Mouse (Mus musculus): ENCODE measurements at regions not wholly inside any gene's neighbourhood (a gene's known extent, or its start where the extent isn't known, plus 50 kb on each side); places are given as distances from the start of the nearest gene placed in this dataset.
A peak's percentile ranks its signal among the peaks of the same experiment; 100 is the strongest.

DNA sequence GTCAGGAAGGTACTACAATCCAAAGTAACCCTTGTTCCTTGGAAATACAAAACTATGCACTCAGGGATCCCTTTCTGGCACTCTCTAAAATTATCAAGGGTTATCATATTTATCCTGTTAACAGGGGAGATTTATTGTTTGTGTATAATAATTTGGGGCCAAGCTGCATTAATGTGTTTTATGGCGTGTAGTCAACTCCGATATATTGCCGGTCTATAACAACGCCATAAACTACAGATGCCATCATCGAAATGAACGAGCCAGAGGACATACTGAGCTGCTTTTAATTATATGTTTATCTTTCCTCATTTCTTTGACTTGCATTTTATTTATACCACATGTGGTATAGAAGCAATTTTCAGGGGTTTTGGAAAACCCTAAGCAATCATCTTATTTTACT, 147.2 kb downstream of the Nr2f2 start:
- H3K27me3 ChIP-seq: no peaks in the 10 kb centered on the region
- in situ Hi-C loops (cut with MboI; ENCODE audit: low pct_unique_long_range_greater_than_20kb): no loop called here
- ChIA-PET POLR2A (no interaction called here), CTCF (interaction anchor here (1.4 kb wide), 1 partner anchor 10 kb away, joined by 3 read pairs; no protein-coding TSS in a partner anchor)
- DNase-seq (ENCODE audit: low read depth, low spot score) (no peak), ATAC-seq (no peak)
- no peak for TF ChIP-seq CTCF (IDR thresholded peaks at IDR 0.05)

DNA sequence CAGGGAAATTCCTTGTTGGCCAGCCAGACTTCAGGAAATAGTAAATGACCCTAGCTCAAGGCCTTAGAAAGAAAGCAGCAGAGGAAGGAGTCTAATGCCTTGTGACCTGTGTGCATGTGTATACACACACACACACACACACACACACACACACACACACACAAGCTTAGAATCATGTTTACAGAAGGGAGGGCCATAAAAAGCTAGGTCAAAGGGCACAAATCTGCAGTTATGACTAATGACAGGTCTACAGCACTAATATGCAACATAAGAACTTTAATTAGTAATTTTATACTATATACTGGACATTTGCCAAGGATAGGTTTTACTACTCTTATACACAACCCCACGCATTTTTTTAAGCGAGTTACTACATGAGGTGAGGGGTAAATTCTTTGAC, 149.4 kb downstream of the Nr2f2 start:
- CTCF ChIA-PET: no interaction called here
- no peak for ATAC-seq
- in situ Hi-C loops (cut with MboI; ENCODE audit: low pct_unique_long_range_greater_than_20kb): no loop called here
- TF ChIP-seq CTCF (IDR thresholded peaks at IDR 0.05): no peak
- DNase-seq (ENCODE audit: low read depth, low spot score): no peak
- POLR2A ChIA-PET: no interaction called here
- no peaks in the 10 kb centered on the region for H3K27me3 ChIP-seq

- ChIA-PET POLR2A (no interaction called here), CTCF (interaction anchor here (1.1 kb wide), 1 partner anchor 8 kb away, joined by 3 read pairs; no protein-coding TSS in a partner anchor)
- DNase-seq (ENCODE audit: low read depth, low spot score): no peak
- H3K27me3 ChIP-seq: no peaks in the 10 kb centered on the region
- TF ChIP-seq CTCF (IDR thresholded peaks at IDR 0.05): no peak
- in situ Hi-C loops (cut with MboI; ENCODE audit: low pct_unique_long_range_greater_than_20kb): no loop called here
- peak; percentile 67 for ATAC-seq
Observed at GRCm38 (mm10) chr7:70213970-70214520, 152.5 kb downstream of the Nr2f2 start.

DNA sequence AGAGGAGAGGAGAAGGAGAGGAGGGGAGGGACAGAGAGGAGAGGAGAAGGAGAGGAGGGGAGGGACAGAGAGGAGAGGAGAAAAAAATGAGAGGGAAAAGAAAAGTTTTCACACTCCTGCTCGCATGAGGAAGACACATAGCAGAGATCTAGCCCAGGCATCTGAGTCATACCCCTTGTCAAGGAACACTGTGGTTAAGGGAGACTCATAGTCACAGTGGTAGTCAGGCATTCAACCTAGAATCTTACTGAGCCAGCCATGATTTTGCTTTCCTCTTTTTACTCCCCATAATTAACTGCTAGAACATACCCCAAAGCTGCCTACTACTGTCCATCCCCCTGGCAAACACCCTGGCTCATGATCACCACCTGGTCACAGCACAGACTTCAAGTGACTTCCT, 160.6 kb downstream of the Nr2f2 start:
- ChIA-PET CTCF (no interaction called here), POLR2A (no interaction called here)
- no peaks in the 10 kb centered on the region for H3K27me3 ChIP-seq
- ATAC-seq: peak; percentile 98
- in situ Hi-C loops (cut with MboI; ENCODE audit: low pct_unique_long_range_greater_than_20kb): no loop called here
- no peak for TF ChIP-seq CTCF (IDR thresholded peaks at IDR 0.05)
- peak; percentile 20 for DNase-seq (ENCODE audit: low read depth, low spot score)

- ATAC-seq: no peak
- no peak for TF ChIP-seq CTCF (IDR thresholded peaks at IDR 0.05)
- ChIA-PET CTCF (no interaction called here), POLR2A (no interaction called here)
- no peaks in the 10 kb centered on the region for H3K27me3 ChIP-seq
- no peak for DNase-seq (ENCODE audit: low read depth, low spot score)
- in situ Hi-C loops (cut with MboI; ENCODE audit: low pct_unique_long_range_greater_than_20kb): no loop called here
Observed at GRCm38 (mm10) chr7:70200188-70200587, 166.3 kb downstream of the Nr2f2 start.

DNA sequence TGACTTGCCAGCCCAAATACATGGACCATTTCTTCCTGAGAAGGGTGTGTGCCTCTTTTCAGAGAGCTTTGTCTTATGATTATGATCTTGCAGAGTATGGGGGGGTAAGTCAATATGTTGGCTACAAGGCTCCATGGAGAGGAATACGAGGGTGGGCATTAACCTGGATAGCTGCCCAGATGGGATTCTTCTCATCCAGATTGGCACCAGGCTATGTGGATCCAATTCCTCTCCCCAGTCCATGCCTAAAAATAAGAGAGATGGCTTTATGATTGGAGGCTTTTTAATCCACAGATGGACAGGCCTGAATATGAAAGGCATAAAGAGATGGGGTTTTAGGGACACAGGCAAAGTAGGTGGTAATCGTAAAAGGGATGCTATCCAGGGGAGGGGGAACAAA, 187.6 kb downstream of the Nr2f2 start:
- no peak for TF ChIP-seq CTCF (IDR thresholded peaks at IDR 0.05)
- in situ Hi-C loops (cut with MboI; ENCODE audit: low pct_unique_long_range_greater_than_20kb): no loop called here
- ATAC-seq (no peak), DNase-seq (ENCODE audit: low read depth, low spot score) (no peak)
- ChIA-PET POLR2A (no interaction called here), CTCF (no interaction called here)
- H3K27me3 ChIP-seq: no peaks in the 10 kb centered on the region

- ATAC-seq: no peak
- no peak for TF ChIP-seq CTCF (IDR thresholded peaks at IDR 0.05)
- no peaks in the 10 kb centered on the region for H3K27me3 ChIP-seq
- DNase-seq (ENCODE audit: low read depth, low spot score): no peak
- POLR2A ChIA-PET: no interaction called here
- in situ Hi-C loops (cut with MboI; ENCODE audit: low pct_unique_long_range_greater_than_20kb): no loop called here
- CTCF ChIA-PET: interaction anchor here (1.0 kb wide), 1 partner anchor 11 kb away, joined by 5 read pairs; no protein-coding TSS in a partner anchor
Observed at GRCm38 (mm10) chr7:70178006-70178405, 188.5 kb downstream of the Nr2f2 start.

DNA sequence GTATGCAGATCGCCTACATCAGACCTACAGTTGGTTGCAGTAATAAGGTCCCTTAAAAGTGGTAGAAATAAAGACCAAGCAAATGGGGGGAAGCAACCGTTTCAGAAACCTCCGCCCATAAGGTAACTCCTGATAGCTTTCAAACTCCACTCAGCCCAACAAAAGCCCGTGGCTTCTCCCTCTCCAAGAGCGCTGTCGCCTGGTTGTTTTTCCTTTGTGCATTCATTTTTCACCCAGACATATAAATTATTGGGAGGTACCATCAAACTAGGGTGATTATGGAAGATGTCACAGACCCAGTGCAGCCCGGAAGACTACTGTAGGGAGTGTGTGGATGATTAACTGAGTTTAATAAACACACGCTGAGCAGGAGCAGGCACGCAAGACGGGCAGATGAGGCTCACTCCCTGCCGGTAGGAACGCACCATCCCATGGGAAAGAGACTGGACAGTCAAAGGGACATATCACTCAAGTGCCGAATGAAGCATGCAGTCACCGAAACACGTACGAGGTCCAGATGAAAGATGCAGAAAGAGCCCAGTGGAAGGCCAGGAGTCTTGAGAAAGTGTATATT, 189.8 kb downstream of the Nr2f2 start:
- in situ Hi-C loops (cut with MboI; ENCODE audit: low pct_unique_long_range_greater_than_20kb): no loop called here
- TF ChIP-seq CTCF (IDR thresholded peaks at IDR 0.05): no peak
- POLR2A ChIA-PET: no interaction called here
- no peaks in the 10 kb centered on the region for H3K27me3 ChIP-seq
- CTCF ChIA-PET: no interaction called here
- ATAC-seq (no peak), DNase-seq (ENCODE audit: low read depth, low spot score) (no peak)

GRCm38 (mm10) chr7:70176086-70176485, 190.4 kb downstream of the Nr2f2 start:
- H3K27me3 ChIP-seq: no peaks in the 10 kb centered on the region
- DNase-seq (ENCODE audit: low read depth, low spot score): no peak
- in situ Hi-C loops (cut with MboI; ENCODE audit: low pct_unique_long_range_greater_than_20kb): no loop called here
- ChIA-PET CTCF (no interaction called here), POLR2A (no interaction called here)
- ATAC-seq: no peak
- no peak for TF ChIP-seq CTCF (IDR thresholded peaks at IDR 0.05)

GRCm38 (mm10) chr7:70172431-70172830, 194.1 kb downstream of the Nr2f2 start:
- no peak for ATAC-seq

DNA sequence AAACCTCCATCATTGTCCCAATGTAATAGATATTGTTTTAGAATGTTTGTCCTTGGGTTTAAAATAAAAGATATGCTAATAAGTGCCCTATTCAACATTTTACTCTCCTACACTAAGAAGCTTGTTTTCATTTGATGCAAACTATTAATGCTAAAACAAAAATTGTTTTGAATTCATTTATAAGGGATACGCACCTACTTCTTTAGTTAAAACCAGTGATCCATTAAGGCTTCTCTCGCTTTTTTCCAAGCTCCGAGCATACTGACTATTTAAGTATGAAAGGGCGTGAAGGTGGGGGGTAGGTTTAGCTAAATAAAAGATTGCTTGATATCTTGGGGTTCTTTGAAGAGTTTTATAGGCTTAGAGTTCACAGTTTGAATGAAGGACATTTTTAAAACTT, 195.1 kb downstream of the Nr2f2 start:
- no peaks in the 10 kb centered on the region for H3K27me3 ChIP-seq
- POLR2A ChIA-PET: interaction anchor here (0.7 kb wide), 1 partner anchor 41 kb away, joined by 5 read pairs; no protein-coding TSS in a partner anchor
- TF ChIP-seq CTCF (IDR thresholded peaks at IDR 0.05): no peak
- ATAC-seq (no peak), DNase-seq (ENCODE audit: low read depth, low spot score) (no peak)
- in situ Hi-C loops (cut with MboI; ENCODE audit: low pct_unique_long_range_greater_than_20kb): no loop called here
- CTCF ChIA-PET: no interaction called here

More at GRCm38 (mm10) chr7:70172431-70172830, 194.1 kb downstream of the Nr2f2 start:
- in situ Hi-C loops (cut with MboI; ENCODE audit: low pct_unique_long_range_greater_than_20kb): no loop called here
- no peak for TF ChIP-seq CTCF (IDR thresholded peaks at IDR 0.05)
- ChIA-PET CTCF (no interaction called here), POLR2A (no interaction called here)
- H3K27me3 ChIP-seq: no peaks in the 10 kb centered on the region
- no peak for DNase-seq (ENCODE audit: low read depth, low spot score)

DNA sequence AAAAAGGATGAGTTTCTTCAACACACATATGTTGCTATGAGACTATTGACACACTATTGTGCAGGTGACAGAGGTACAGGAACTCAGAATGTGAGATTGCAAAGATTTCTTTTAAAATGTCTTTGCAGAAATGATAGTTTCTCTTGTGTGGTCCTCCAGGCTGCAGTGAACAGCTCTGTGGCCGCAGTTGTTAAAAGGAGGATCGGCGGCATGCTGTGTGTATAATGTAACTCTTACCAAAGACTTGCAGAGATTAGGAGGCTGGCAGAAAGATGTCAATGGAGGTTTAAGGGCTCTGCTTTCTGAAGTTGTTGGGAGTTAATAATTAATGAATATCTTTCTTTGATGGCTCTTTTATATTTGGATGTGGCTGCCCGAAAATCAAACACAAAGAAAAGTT, 198.5 kb downstream of the Nr2f2 start:
- TF ChIP-seq CTCF (IDR thresholded peaks at IDR 0.05): no peak
- ChIA-PET POLR2A (no interaction called here), CTCF (interaction anchor here (0.9 to 1.0 kb wide), 2 partner anchors 9 to 17 kb away, joined by 3 read pairs; no protein-coding TSS in a partner anchor)
- no peak for ATAC-seq
- H3K27me3 ChIP-seq: no peaks in the 10 kb centered on the region
- no peak for DNase-seq (ENCODE audit: low read depth, low spot score)
- in situ Hi-C loops (cut with MboI; ENCODE audit: low pct_unique_long_range_greater_than_20kb): no loop called here

Measured in Patski (cell line).